Mouse (Mus musculus) stomach, embryonic 15.5 days (tissue): Measurements from ENCODE around the gene Slc25a44. TPM values are rescaled to one million over a fixed set of nuclear protein-coding genes. Genes with fewer than 3 reads are reported as not detected.

Experiments used
- ATAC-seq: fragments of 200-750 bp; cut with Nextera tagmentation; 2 replicates; pipeline ENCODE4 v1.8.0; 2017; ENCODE audit warnings: low read depth, moderate number of reproducible peaks, moderate TSS enrichment; ENCODE audit not compliant: insufficient read depth, low FRiP score
- H3K27ac ChIP-seq: fragments of 300-500 bp; sonication (generic); 2 replicates; pipeline ENCODE4 v1.5.1; 2015; ENCODE audit warnings: mild to moderate bottlenecking, inconsistent platforms
- H3K27me3 ChIP-seq: fragments of 300-500 bp; sonication (generic); replicated peaks from 2 replicates; pipeline ENCODE4 v1.6.1; 2015; ENCODE audit warnings: inconsistent platforms
- H3K36me3 ChIP-seq: fragments of 300-500 bp; sonication (generic); 2 replicates; pipeline ENCODE4 v1.6.1; 2015; ENCODE audit warnings: inconsistent platforms
- H3K4me1 ChIP-seq: fragments of 300-500 bp; sonication (generic); 2 replicates; pipeline ENCODE4 v1.6.1; 2015; ENCODE audit warnings: inconsistent platforms
- H3K4me2 ChIP-seq: fragments of 300-500 bp; sonication (generic); 2 replicates; pipeline ENCODE4 v1.6.1; 2015; ENCODE audit warnings: mild to moderate bottlenecking, inconsistent platforms
- H3K4me3 ChIP-seq: fragments of 300-500 bp; sonication (generic); replicated peaks from 2 replicates; pipeline ENCODE4 v1.5.1; 2015; ENCODE audit warnings: inconsistent platforms
- H3K9ac ChIP-seq: fragments of 300-500 bp; sonication (generic); 2 replicates; pipeline ENCODE4 v1.6.1; 2015; ENCODE audit warnings: inconsistent platforms
- H3K9me3 ChIP-seq: fragments of 300-500 bp; sonication (generic); 2 replicates; pipeline ENCODE4 v1.6.1; 2016; ENCODE audit warnings: inconsistent platforms
- WGBS: fragments of 180-500 bp; shearing (Covaris S2); methylation state at CpG from one replicate; pipeline ENCODE4 v1.1.7; 2015; 5-methylcytosine and 5-hydroxymethylcytosine counted together
- polyA plus RNA-seq: library from polyadenylated mRNA; unstranded; fragments of >200 nt; fragmentation: Nextera tagmentation; extraction: Ambion mirVana; gene quantifications from 2 replicates; pipeline ENCODE4 v1.2.1, GENCODE M21; 2015

The Slc25a44 gene
- polyA plus RNA-seq, result 15.7 and 16.0 TPM in 2 replicates

DNA sequence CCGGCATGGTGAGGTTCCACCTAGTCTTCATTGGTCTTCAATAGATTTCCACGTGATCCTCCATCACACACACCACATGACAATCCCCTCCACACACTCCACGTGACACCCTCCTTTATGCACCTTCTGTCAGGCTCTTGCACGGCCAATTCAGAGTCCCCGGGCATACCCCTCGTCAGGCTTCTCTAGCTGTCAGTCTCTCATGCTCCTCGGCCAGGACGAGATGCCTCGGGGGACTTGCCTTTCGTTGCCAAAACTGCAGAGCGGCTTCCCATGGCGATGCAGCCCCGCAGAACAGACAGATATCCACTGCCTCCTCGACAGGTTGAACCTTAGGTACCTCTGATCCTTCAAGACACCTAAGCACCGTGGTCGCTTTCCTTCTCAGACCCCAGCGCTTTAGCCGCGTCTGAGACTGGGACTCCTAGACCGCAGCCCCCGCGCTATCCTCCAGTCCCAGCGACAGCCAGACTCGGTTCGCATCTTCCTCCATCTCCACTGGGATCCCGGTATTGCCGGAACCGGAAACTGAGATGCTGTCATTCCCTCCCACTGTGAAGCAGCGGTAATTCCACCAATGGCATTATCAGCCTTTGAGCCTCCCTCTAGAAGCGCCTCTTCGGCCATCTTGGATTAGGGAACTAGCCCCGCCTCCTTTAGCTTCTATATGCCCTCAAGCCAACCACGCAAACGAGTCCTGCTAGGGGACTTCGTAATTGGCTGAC, at the start of gene Slc25a44:
TSS of gene Slc25a44 (minus strand) at position 535 of the 725 bp plus-strand sequence.
- peak within 1 kb of the TSS; percentile 55 for H3K9ac ChIP-seq
- no peaks in the 10 kb centered on the region for H3K9me3 ChIP-seq
- H3K4me3 ChIP-seq, result peak within 1 kb of the TSS; percentile 70
- no peaks in the 10 kb centered on the region for H3K27me3 ChIP-seq
- H3K4me1 ChIP-seq, result peaks cover 28% of the 10 kb centered on the region
- 1% methylated on average over 35 of the region's 35 CpGs for WGBS
- peaks cover 10% of the 10 kb centered on the region; the same call in 1 of the 2 replicates for H3K36me3 ChIP-seq
- peak within 1 kb of the TSS; percentile 89 for H3K4me2 ChIP-seq
- ATAC-seq, result peak; percentile 99
- peak within 1 kb of the TSS; percentile 26; the same call in 1 of the 2 replicates for H3K27ac ChIP-seq

DNA sequence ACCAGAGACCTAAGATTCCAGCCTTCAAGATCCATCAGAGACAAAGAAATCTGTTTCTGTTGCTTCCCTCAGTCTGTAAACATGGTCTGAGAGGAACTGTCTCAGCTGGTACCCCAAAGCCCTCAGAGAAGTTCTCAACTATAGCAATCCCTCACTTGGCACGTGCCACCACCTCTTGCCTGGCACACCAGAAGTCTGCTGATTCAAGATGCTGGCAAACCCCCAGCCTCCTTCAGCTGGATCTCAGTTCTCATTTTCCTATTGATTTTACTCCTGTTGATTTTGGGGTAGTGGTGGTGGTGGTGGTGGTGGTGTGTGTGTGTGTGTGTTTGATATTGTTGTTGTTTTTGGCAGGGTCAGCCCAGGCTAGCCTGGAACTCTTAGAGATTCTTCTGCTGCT, 48.6 kb upstream of the Slc25a44 start:
- H3K9me3 ChIP-seq, result no peaks in the 10 kb centered on the region
- H3K36me3 ChIP-seq, result no peaks in the 10 kb centered on the region
- no peak overlapping the region for H3K9ac ChIP-seq
- H3K27ac ChIP-seq, result no peak overlapping the region
- no peaks in the 10 kb centered on the region for H3K4me1 ChIP-seq
- 88% methylated on average over 1 of the region's 1 CpGs for WGBS
- no peaks in the 10 kb centered on the region for H3K27me3 ChIP-seq
- no peak overlapping the region for H3K4me2 ChIP-seq
- ATAC-seq, result no peak
- no peak overlapping the region for H3K4me3 ChIP-seq

DNA sequence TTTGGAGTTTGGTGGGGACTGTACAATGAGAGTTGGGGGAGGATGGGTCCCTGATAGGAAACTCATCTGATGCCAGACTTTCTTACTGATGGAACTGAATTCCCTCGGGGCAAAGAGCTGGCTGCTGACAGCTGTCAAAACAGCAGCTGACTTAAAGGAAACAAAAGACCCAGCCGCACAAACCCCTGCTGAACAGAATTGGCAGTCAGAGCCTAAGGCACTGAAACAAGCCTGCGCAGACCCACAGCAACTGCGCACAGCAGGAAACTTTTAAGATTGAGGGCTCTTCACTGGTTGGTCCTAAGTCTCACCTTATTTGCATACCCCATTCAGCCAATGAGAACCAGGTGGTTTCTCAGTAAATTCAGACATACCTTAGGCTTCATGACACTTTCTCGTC, 48.1 kb upstream of the Slc25a44 start:
- WGBS, result 42% methylated on average over 5 of the region's 5 CpGs
- no peak for ATAC-seq
- Histone ChIP-seq H3K4me1 (no peaks in the 10 kb centered on the region), H3K9ac (no peak overlapping the region), H3K9me3 (no peaks in the 10 kb centered on the region), H3K36me3 (no peaks in the 10 kb centered on the region), H3K27ac (no peak overlapping the region), H3K4me2 (no peak overlapping the region), H3K4me3 (no peak overlapping the region), H3K27me3 (no peaks in the 10 kb centered on the region)

DNA sequence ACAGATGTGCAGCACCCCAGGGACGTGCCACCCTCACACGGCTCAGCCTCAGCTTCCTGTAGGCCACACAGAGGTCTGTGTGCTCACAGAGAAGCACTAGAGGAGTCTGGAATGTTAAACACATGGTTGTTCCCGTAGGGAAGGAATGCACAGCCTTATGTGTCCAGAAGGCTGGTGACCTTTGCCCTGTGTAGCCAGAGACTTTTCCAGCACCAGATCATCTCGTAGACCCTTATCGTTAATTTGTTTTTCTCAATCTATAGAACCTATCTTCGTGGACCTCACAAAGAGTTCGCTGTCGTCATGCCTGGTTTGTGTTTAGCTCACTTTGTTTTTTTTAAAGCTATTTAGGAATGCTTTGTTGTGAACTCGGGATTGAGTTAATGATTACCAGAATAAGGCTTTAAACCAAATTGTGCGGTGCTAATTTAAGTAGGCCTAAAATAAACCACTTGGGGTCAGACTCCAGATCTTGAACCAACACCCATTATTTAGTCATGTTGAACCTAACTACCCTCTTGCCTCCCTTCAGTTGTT, 46.1 kb upstream of the Slc25a44 start:
- Histone ChIP-seq H3K27ac (no peak overlapping the region; the same call in 1 of the 2 replicates), H3K9ac (no peak overlapping the region), H3K4me3 (no peak overlapping the region), H3K4me2 (no peak overlapping the region), H3K9me3 (no peaks in the 10 kb centered on the region), H3K36me3 (no peaks in the 10 kb centered on the region), H3K27me3 (no peaks in the 10 kb centered on the region), H3K4me1 (0 out of 2 replicates have a peak, but pooled peaks cover 2% of the 10 kb centered on the region)
- peak; percentile 48; the same call in 1 of the 2 replicates for ATAC-seq
- 47% methylated on average over 10 of the region's 10 CpGs for WGBS

DNA sequence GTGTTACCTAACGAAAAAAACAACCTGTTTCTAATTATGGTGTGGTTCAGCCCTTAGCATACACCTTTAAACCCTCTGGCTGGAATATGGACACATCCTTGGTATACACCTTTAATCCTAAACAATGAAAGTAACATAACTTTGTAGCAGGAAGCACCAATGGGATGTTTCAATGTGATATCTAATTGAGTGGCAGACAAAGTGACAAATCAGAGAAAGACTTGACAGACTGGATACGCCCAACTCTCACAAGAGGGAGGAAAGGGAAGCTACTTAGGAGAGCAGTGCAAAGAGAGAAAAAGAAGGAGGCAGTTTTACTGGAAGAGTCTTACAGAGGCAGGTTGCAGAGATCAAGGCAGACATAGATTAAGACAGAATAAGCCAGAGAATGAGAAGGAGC, 44.5 kb upstream of the Slc25a44 start:
- H3K4me3 ChIP-seq, result no peak overlapping the region
- no peak overlapping the region for H3K4me2 ChIP-seq
- no peak overlapping the region for H3K9ac ChIP-seq
- ATAC-seq, result no peak
- no peaks in the 10 kb centered on the region for H3K36me3 ChIP-seq
- H3K9me3 ChIP-seq, result no peaks in the 10 kb centered on the region
- no peak overlapping the region for H3K27ac ChIP-seq
- H3K4me1 ChIP-seq, result 0 out of 2 replicates have a peak, but pooled peaks cover 2% of the 10 kb centered on the region
- WGBS, result 78% methylated on average over 2 of the region's 2 CpGs
- no peaks in the 10 kb centered on the region for H3K27me3 ChIP-seq

DNA sequence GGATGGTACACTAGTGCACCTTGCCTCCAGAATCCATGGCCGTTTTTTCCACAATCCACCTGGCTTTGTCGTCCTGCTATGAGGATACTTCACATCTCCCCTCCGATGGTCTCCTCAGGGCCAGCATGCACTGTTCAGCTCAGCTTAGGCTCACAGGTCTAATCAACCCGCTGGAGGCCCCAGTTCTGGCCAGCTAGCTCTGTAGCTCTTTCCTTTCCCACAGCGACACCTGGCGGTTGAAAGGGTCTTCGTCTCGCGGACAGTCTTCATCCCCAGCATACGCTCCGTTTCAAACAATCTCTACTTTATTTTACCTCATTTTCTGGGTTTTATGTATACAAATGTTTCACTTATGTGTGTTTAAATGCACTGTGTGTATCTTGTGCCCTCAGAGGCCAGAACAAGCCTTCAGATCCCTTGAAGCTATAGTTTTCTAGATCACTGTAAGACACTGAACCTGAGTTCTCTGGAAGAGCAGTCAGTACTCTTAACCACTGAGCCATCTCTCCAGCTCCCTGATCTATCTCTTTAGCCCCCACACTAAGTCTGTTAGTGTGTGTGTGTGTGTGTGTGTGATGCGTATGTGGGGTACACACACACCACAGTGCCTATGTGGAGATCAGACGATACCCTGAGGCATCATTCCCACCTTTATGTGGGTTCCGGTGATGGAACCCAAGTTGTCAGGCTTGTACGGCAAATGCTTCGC, 42.3 kb upstream of the Slc25a44 start:
- ATAC-seq, result peak; percentile 75
- 0 out of 2 replicates have a peak, but pooled peaks cover 2% of the 10 kb centered on the region for H3K4me1 ChIP-seq
- H3K9ac ChIP-seq, result no peak overlapping the region
- no peaks in the 10 kb centered on the region for H3K9me3 ChIP-seq
- H3K36me3 ChIP-seq, result no peaks in the 10 kb centered on the region
- no peak overlapping the region for H3K4me2 ChIP-seq
- no peak overlapping the region for H3K27ac ChIP-seq
- H3K4me3 ChIP-seq, result no peak overlapping the region
- 27% methylated on average over 16 of the region's 16 CpGs for WGBS
- H3K27me3 ChIP-seq, result no peaks in the 10 kb centered on the region

DNA sequence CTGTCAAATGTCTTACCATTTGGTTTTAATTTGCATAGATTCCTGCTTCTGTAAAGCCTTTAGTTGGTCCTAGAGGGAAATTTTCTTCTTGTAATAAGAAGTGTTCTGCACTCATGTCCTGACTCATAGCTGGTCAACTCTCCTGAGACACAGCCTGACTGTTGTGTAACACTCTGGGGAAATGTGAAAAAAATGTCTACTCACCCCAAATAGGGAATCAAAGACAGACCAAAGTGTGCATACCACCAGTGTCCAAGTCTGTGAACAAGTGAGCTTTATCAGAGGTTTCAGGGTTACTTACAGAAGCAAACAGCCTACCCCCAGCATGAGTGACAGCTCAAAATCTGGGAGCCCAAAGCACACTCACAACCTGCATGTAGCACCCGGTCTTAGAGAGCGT, 40.2 kb upstream of the Slc25a44 start:
- WGBS, result 75% methylated on average over 2 of the region's 2 CpGs
- H3K4me2 ChIP-seq, result no peak overlapping the region
- ATAC-seq, result no peak

DNA sequence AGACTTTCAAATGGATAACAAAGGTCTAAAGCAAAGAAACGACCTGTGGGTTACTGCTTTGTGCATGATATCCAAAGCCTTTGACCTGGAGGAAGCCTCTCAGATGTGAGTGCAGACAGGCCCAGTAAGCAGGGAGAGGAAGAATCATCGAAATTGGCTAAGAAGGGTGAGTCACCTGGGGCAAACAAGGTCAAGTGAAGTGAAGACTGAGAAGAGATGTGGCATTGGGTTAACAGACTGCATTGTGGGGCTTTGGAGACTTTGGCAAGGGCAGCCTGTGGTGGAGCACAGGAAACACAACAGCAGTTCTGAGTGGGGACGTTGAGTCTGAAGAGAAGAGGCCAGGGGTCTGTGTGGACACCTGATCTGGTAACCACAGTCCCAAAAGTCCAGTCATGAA, 39.5 kb upstream of the Slc25a44 start:
- Histone ChIP-seq H3K27ac (no peak overlapping the region), H3K4me3 (no peak overlapping the region), H3K9ac (no peak overlapping the region), H3K9me3 (no peaks in the 10 kb centered on the region), H3K4me2 (no peak overlapping the region), H3K4me1 (0 out of 2 replicates have a peak, but pooled peaks cover 2% of the 10 kb centered on the region), H3K36me3 (no peaks in the 10 kb centered on the region), H3K27me3 (no peaks in the 10 kb centered on the region)
- 49% methylated on average over 3 of the region's 3 CpGs for WGBS
- no peak for ATAC-seq

More for the DNA sequence above, 40.2 kb upstream of the Slc25a44 start:
- no peak overlapping the region for H3K27ac ChIP-seq
- H3K4me1 ChIP-seq, result 0 out of 2 replicates have a peak, but pooled peaks cover 2% of the 10 kb centered on the region
- no peaks in the 10 kb centered on the region for H3K27me3 ChIP-seq
- no peak overlapping the region for H3K9ac ChIP-seq
- no peak overlapping the region for H3K4me3 ChIP-seq
- no peaks in the 10 kb centered on the region for H3K36me3 ChIP-seq
- H3K9me3 ChIP-seq, result no peaks in the 10 kb centered on the region

DNA sequence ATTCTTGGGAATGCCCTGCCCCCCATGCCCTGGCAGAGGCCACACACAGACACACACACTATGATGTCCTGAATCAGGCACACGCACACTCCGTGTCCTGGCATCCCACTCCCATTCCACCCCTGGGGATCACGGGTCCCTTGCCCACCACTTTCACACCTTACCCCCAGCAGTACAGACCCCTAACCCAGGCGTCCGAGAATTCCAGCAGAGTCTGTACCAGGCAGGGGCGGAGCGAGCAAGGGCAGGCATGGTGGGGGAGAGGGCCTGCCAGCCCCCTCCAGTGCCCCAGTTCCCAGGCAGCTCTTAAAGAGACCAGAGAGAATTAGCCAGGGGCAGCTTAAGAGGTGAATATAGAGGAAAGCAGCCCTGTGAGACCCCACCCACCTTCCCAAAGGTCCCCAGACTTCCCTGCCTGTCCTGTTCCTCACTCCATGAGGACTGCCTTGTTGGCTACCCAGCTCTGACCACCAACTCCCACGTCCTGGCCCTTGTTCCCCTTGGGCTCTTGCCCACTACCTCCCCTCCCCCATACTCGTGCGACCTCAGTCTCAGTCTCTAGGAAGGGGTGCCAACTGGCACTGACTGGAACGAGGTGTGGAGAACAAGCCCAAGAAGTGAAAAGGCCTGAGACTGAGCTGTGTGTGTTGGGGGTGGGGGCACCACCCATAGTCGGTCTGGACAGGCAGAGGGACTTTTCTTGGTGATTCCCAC, 36.2 kb upstream of the Slc25a44 start, which contains the start of gene Sema4a:
TSS of gene Sema4a (minus strand) at position 200 of the 714 bp plus-strand sequence.
- H3K4me3 ChIP-seq, result no peak within 1 kb of the TSS
- no peak within 1 kb of the TSS for H3K4me2 ChIP-seq
- H3K36me3 ChIP-seq, result no peaks in the 10 kb centered on the region
- peaks cover 8% of the 10 kb centered on the region; the same call in 1 of the 2 replicates for H3K4me1 ChIP-seq
- 47% methylated on average over 12 of the region's 12 CpGs for WGBS
- H3K9ac ChIP-seq, result no peak within 1 kb of the TSS
- no peak within 1 kb of the TSS for H3K27ac ChIP-seq
- H3K9me3 ChIP-seq, result no peaks in the 10 kb centered on the region
- no peak for ATAC-seq
- H3K27me3 ChIP-seq, result no peaks in the 10 kb centered on the region

DNA sequence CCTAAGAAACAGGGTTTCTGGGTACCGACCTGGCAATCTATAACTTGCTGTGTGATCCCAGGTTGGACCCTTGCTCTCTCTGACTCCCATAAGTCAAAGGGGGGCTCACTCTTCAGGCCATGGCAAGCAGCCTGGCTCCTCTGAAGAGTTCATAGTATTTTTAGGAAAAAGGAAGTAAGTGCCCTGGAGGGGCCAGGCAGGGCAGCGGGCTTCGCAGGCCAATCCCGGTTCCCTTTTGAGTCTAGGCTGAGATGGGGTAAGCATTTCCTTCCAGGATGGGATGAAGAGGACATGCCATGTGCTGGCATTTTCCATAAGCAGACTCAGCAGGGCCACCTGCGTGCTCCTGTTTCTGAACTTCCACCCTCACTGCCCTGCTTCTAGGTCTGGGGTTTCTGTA, 35.1 kb upstream of the Slc25a44 start:
- Histone ChIP-seq H3K9me3 (no peaks in the 10 kb centered on the region), H3K9ac (no peak overlapping the region), H3K27ac (no peak overlapping the region), H3K4me1 (peaks cover 12% of the 10 kb centered on the region; the same call in 1 of the 2 replicates), H3K4me3 (no peak overlapping the region), H3K27me3 (no peaks in the 10 kb centered on the region), H3K36me3 (no peaks in the 10 kb centered on the region), H3K4me2 (no peak overlapping the region)
- 79% methylated on average over 5 of the region's 5 CpGs for WGBS
- ATAC-seq, result no peak

DNA sequence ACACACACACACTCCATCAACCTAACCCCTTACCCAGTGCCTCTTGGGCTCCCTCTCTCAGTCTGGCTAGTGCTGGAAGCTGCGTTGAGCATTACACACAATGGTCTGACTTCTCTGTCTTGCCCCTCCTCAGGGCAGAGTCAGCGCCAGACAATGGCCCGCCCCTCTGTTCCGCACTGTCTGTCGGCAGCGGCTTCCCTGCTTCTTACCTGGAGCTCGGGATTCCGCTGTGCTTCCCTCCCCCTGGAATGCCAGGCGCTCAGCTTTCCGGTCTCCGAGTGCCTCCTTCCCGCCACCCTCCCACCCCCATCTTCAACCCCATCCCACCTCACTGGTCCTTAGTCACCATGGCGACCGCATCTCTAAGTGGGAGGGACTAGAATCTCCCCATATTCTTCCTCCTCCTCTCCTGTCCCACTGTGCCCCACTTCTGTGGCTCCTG, 33.9 kb upstream of the Slc25a44 start:
- Histone ChIP-seq H3K4me1 (peaks cover 18% of the 10 kb centered on the region; the same call in 1 of the 2 replicates), H3K9me3 (no peaks in the 10 kb centered on the region), H3K4me3 (no peak overlapping the region), H3K9ac (no peak overlapping the region), H3K27me3 (no peaks in the 10 kb centered on the region), H3K4me2 (peak overlapping the region; percentile 10; the same call in 1 of the 2 replicates), H3K27ac (no peak overlapping the region), H3K36me3 (no peaks in the 10 kb centered on the region)
- 2% methylated on average over 14 of the region's 14 CpGs for WGBS
- ATAC-seq, result no peak
